Mouse (Mus musculus) neural tube, embryonic 11.5 days (tissue): ENCODE data around the gene Clic3. TPM values are rescaled to one million over a fixed set of nuclear protein-coding genes. Genes with fewer than 3 reads are reported as not detected.
A peak's percentile ranks its signal among the peaks of the same experiment; 100 is the strongest.

Source experiments
- ATAC-seq: fragments of 200-750 bp; cut with Nextera tagmentation; 2 replicates; pipeline ENCODE4 v1.8.0; 2017; ENCODE audit warnings: moderate number of reproducible peaks, mild to moderate bottlenecking, moderate TSS enrichment, moderate library complexity; ENCODE audit not compliant: insufficient read depth, low FRiP score, low TSS enrichment
- DNase-seq: peaks from one replicate; pipeline ENCODE4 v3.0.0-alpha.2; 2015; ENCODE audit warnings: low spot score
- H3K27ac ChIP-seq: fragments of 300-500 bp; sonication (generic); 2 replicates; pipeline ENCODE4 v1.5.1; 2014; ENCODE audit warnings: low read depth, mild to moderate bottlenecking, low read length
- H3K27me3 ChIP-seq: fragments of 300-500 bp; sonication (generic); 2 replicates; pipeline ENCODE4 v1.6.1; 2014; ENCODE audit warnings: mild to moderate bottlenecking, low read length, mixed read lengths; ENCODE audit not compliant: control insufficient read depth, insufficient read depth
- H3K36me3 ChIP-seq: fragments of 300-500 bp; sonication (generic); 2 replicates; pipeline ENCODE4 v1.6.1; 2014; ENCODE audit warnings: mild to moderate bottlenecking, low read length, moderate library complexity, mixed read lengths; ENCODE audit not compliant: control insufficient read depth, insufficient read depth
- H3K4me1 ChIP-seq: fragments of 300-500 bp; sonication (generic); 2 replicates; pipeline ENCODE4 v1.6.1; 2014; ENCODE audit warnings: low read length, mixed read lengths; ENCODE audit not compliant: control insufficient read depth, insufficient read depth
- H3K4me2 ChIP-seq: fragments of 300-500 bp; sonication (generic); 2 replicates; pipeline ENCODE4 v1.6.1; 2014; ENCODE audit warnings: low read depth, mild to moderate bottlenecking, moderate library complexity
- H3K4me3 ChIP-seq: fragments of 300-500 bp; sonication (generic); 2 replicates; pipeline ENCODE4 v1.5.1; 2014; ENCODE audit warnings: low read depth, low read length
- H3K9ac ChIP-seq: fragments of 300-500 bp; sonication (generic); 2 replicates; pipeline ENCODE4 v1.6.1; 2014; ENCODE audit warnings: mild to moderate bottlenecking, low read length
- H3K9me3 ChIP-seq: fragments of 300-500 bp; sonication (generic); 2 replicates; pipeline ENCODE4 v1.6.1; 2016; ENCODE audit warnings: low read length; ENCODE audit not compliant: control insufficient read depth
- WGBS: fragments of 180-500 bp; shearing (Covaris S2); extraction: QIAGEN DNeasy Blood & Tissue Kit; methylation state at CpG from one replicate; pipeline ENCODE4 v1.1.7; 2014; 5-methylcytosine and 5-hydroxymethylcytosine counted together
- polyA plus RNA-seq: library from polyadenylated mRNA; unstranded; fragments of >200 nt; fragmentation: Nextera tagmentation; extraction: Ambion mirVana; gene quantifications from 2 replicates; pipeline ENCODE4 v1.2.1, GENCODE M21; 2014

Clic3 gene
- polyA plus RNA-seq, 1 experiment from 2014 or later = 0.89 TPM

- DNase-seq (no peak), ATAC-seq (no peak)
- H3K9ac ChIP-seq = no peak overlapping the region
- no peak overlapping the region for H3K4me3 ChIP-seq
- no peaks in the 10 kb centered on the region for H3K36me3 ChIP-seq
- H3K4me1 ChIP-seq = no peaks in the 10 kb centered on the region
- H3K27me3 ChIP-seq = no peaks in the 10 kb centered on the region
- no peak overlapping the region for H3K4me2 ChIP-seq
- no peak overlapping the region for H3K27ac ChIP-seq
- H3K9me3 ChIP-seq = no peaks in the 10 kb centered on the region
- WGBS = 73% methylated on average over 11 of the region's 11 CpGs
These were observed 28.4 kb downstream of the Clic3 start for GRCm38 (mm10) chr2:25484901-25485647.

- 74% methylated on average over 6 of the region's 6 CpGs for WGBS
- Histone ChIP-seq H3K4me3 (no peak overlapping the region), H3K27me3 (no peaks in the 10 kb centered on the region), H3K36me3 (no peaks in the 10 kb centered on the region), H3K9me3 (no peaks in the 10 kb centered on the region), H3K4me1 (no peaks in the 10 kb centered on the region), H3K9ac (no peak overlapping the region), H3K4me2 (no peak overlapping the region), H3K27ac (no peak overlapping the region)
- ATAC-seq (no peak), DNase-seq (no peak)
These were observed 31.5 kb downstream of the Clic3 start for GRCm38 (mm10) chr2:25487965-25488670.

GRCm38 (mm10) chr2:25488671-25489068 is 32.0 kb downstream of the Clic3 start:
- WGBS = 80% methylated on average over 7 of the region's 7 CpGs
- Histone ChIP-seq H3K36me3 (no peaks in the 10 kb centered on the region), H3K4me2 (no peak overlapping the region), H3K27ac (no peak overlapping the region), H3K4me1 (no peaks in the 10 kb centered on the region), H3K4me3 (no peak overlapping the region), H3K27me3 (no peaks in the 10 kb centered on the region), H3K9me3 (no peaks in the 10 kb centered on the region), H3K9ac (no peak overlapping the region)
- no peak for ATAC-seq
- DNase-seq = no peak

- H3K36me3 ChIP-seq = no peaks in the 10 kb centered on the region
- H3K9ac ChIP-seq = no peak overlapping the region
- DNase-seq = no peak
- H3K4me2 ChIP-seq = no peak overlapping the region
- ATAC-seq = no peak
- no peak overlapping the region for H3K27ac ChIP-seq
- H3K27me3 ChIP-seq = no peaks in the 10 kb centered on the region
- 83% methylated on average over 5 of the region's 5 CpGs for WGBS
- no peak overlapping the region for H3K4me3 ChIP-seq
- no peaks in the 10 kb centered on the region for H3K9me3 ChIP-seq
- no peaks in the 10 kb centered on the region for H3K4me1 ChIP-seq
These were observed 36.4 kb downstream of the Clic3 start for GRCm38 (mm10) chr2:25492988-25493387.

- no peak for DNase-seq
- Histone ChIP-seq H3K9me3 (no peaks in the 10 kb centered on the region), H3K4me3 (no peak within 1 kb of the TSS), H3K27ac (no peak within 1 kb of the TSS), H3K4me1 (no peaks in the 10 kb centered on the region), H3K4me2 (no peak within 1 kb of the TSS), H3K36me3 (no peaks in the 10 kb centered on the region), H3K27me3 (no peaks in the 10 kb centered on the region), H3K9ac (no peak within 1 kb of the TSS)
- WGBS = 85% methylated on average over 5 of the region's 5 CpGs
- no peak for ATAC-seq
These were observed 36.9 kb downstream of the Clic3 start, which contains the start of gene Lcn12 for GRCm38 (mm10) chr2:25493476-25493961. Gene Lcn12, minus strand, starts transcription at chr2:25493911.

GRCm38 (mm10) chr2:25496462-25496861 is 39.8 kb downstream of the Clic3 start:
- no peaks in the 10 kb centered on the region for H3K9me3 ChIP-seq
- no peak for DNase-seq
- peaks cover 1% of the 10 kb centered on the region; the same call in 1 of the 2 replicates for H3K4me1 ChIP-seq
- H3K27ac ChIP-seq = no peak overlapping the region
- H3K36me3 ChIP-seq = no peaks in the 10 kb centered on the region
- 46% methylated on average over 4 of the region's 4 CpGs for WGBS
- H3K27me3 ChIP-seq = no peaks in the 10 kb centered on the region
- no peak overlapping the region for H3K4me3 ChIP-seq
- H3K9ac ChIP-seq = no peak overlapping the region
- no peak overlapping the region for H3K4me2 ChIP-seq
- no peak for ATAC-seq

- H3K27me3 ChIP-seq = no peaks in the 10 kb centered on the region
- H3K9me3 ChIP-seq = no peaks in the 10 kb centered on the region
These were observed 41.4 kb downstream of the Clic3 start for GRCm38 (mm10) chr2:25497846-25498575.

GRCm38 (mm10) chr2:25498622-25499478 is 42.2 kb downstream of the Clic3 start:
- Histone ChIP-seq H3K36me3 (peaks cover 2% of the 10 kb centered on the region; the same call in 1 of the 2 replicates), H3K27me3 (no peaks in the 10 kb centered on the region), H3K9me3 (no peaks in the 10 kb centered on the region), H3K27ac (no peak overlapping the region), H3K4me2 (no peak overlapping the region), H3K4me1 (peaks cover 8% of the 10 kb centered on the region; the same call in 1 of the 2 replicates), H3K4me3 (no peak overlapping the region), H3K9ac (0 out of 2 replicates have a peak overlapping the region, but pooled peaks have one; percentile 1)
- DNase-seq (no peak), ATAC-seq (no peak)
- 73% methylated on average over 15 of the region's 15 CpGs for whole genome bisulfite sequencing

More at GRCm38 (mm10) chr2:25497846-25498575, 41.4 kb downstream of the Clic3 start:
- ATAC-seq (no peak), DNase-seq (no peak)
- no peak overlapping the region for H3K4me2 ChIP-seq
- H3K36me3 ChIP-seq = no peaks in the 10 kb centered on the region; the same call in 1 of the 2 replicates
- H3K9ac ChIP-seq = no peak overlapping the region
- no peak overlapping the region for H3K4me3 ChIP-seq
- H3K27ac ChIP-seq = no peak overlapping the region
- H3K4me1 ChIP-seq = peaks cover 8% of the 10 kb centered on the region; the same call in 1 of the 2 replicates
- 61% methylated on average over 6 of the region's 6 CpGs for WGBS
